Mouse (Mus musculus): ENCODE data around the gene Gm4707. TPM values are rescaled to one million over a fixed set of nuclear protein-coding genes. Genes with fewer than 3 reads are reported as not detected.

The Gm4707 gene
- 2.8 and 3.2 TPM in 2 replicates for polyA plus RNA-seq (2015; fragmentation: Nextera tagmentation; extraction: Ambion mirVana)

GRCm38 (mm10) chr17:71459818-71460217 lies at the start of gene Gm4707:
Gene Gm4707 (minus strand): TSS chr17:71459918.
- H3K4me2 ChIP-seq, result no peak within 1 kb of the TSS
- WGBS, result 100% methylated on average over 2 of the region's 2 CpGs

DNA sequence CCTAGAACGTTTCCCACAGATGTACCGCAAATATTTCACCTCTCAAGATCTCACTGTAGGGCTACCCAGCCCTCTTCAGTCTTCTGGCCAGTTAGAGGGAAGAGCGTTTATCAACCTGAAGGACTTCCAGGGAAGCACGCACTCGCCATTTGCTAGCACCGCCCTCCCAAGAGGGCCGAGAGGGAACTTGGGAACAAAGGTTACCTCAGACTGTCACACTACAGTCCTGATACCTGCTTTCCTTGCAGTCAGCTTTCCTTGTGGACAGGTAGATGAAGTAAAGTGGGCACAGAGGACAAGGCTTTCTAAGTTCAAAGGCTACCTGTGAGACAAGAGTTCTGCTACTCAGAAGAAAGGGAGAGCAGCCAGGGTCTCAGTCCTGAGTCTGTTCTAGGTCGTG lies 47.1 kb upstream of the Gm4707 start:
- no peak for ATAC-seq (replicated peaks)
- no peaks in the 10 kb centered on the region for H3K36me3 ChIP-seq (replicated peaks)
- H3K9me3 ChIP-seq, result no peaks in the 10 kb centered on the region
- no peaks in the 10 kb centered on the region for H3K4me1 ChIP-seq
- no peak overlapping the region for H3K4me2 ChIP-seq
- 90% methylated on average over 8 of the region's 8 CpGs for WGBS
- no peak overlapping the region for H3K9ac ChIP-seq
- no peak overlapping the region for H3K27ac ChIP-seq
- no peak overlapping the region for H3K4me3 ChIP-seq
- H3K27me3 ChIP-seq (replicated peaks), result no peaks in the 10 kb centered on the region

More at GRCm38 (mm10) chr17:71459818-71460217, at the start of gene Gm4707:
- peaks cover 14% of the 10 kb centered on the region; the same call in 1 of the 2 replicates for H3K36me3 ChIP-seq (replicated peaks)
- ATAC-seq (replicated peaks), result no peak
- H3K4me3 ChIP-seq, result no peak within 1 kb of the TSS
- no peaks in the 10 kb centered on the region for H3K4me1 ChIP-seq
- no peaks in the 10 kb centered on the region for H3K27me3 ChIP-seq (replicated peaks)
- H3K27ac ChIP-seq, result no peak within 1 kb of the TSS
- H3K9ac ChIP-seq, result no peak within 1 kb of the TSS
- H3K9me3 ChIP-seq, result no peaks in the 10 kb centered on the region

DNA sequence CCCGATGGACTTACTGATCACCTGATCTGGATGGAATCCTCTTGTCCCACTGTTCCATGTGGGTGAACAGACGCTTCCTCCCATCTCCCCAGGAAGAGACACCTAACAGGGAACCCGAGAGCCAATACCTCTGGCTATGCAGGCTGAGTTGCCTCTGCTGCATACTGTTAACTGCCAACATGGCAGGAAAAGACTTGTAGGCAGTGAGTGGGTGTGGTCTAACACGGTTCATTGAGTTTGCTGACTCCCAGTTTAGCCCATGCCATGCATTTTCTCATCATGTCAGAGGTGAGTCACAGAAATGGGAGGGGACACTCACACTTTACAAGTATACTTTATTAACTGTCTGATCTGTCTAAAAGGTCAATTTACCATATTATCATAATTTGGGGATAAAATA lies 36.1 kb upstream of the Gm4707 start:
- H3K27ac ChIP-seq, result no peak overlapping the region
- H3K36me3 ChIP-seq (replicated peaks), result no peaks in the 10 kb centered on the region
- no peak overlapping the region for H3K4me3 ChIP-seq
- no peaks in the 10 kb centered on the region for H3K27me3 ChIP-seq (replicated peaks)
- WGBS, result 92% methylated on average over 4 of the region's 4 CpGs
- H3K4me2 ChIP-seq, result no peak overlapping the region
- H3K9ac ChIP-seq, result no peak overlapping the region
- ATAC-seq (replicated peaks), result no peak
- no peaks in the 10 kb centered on the region for H3K4me1 ChIP-seq
- H3K9me3 ChIP-seq, result no peaks in the 10 kb centered on the region

GRCm38 (mm10) chr17:71491332-71491686 lies 31.6 kb upstream of the Gm4707 start:
- WGBS, result 83% methylated on average over 4 of the region's 4 CpGs
- ATAC-seq (replicated peaks), result no peak
- no peak overlapping the region for H3K9ac ChIP-seq

DNA sequence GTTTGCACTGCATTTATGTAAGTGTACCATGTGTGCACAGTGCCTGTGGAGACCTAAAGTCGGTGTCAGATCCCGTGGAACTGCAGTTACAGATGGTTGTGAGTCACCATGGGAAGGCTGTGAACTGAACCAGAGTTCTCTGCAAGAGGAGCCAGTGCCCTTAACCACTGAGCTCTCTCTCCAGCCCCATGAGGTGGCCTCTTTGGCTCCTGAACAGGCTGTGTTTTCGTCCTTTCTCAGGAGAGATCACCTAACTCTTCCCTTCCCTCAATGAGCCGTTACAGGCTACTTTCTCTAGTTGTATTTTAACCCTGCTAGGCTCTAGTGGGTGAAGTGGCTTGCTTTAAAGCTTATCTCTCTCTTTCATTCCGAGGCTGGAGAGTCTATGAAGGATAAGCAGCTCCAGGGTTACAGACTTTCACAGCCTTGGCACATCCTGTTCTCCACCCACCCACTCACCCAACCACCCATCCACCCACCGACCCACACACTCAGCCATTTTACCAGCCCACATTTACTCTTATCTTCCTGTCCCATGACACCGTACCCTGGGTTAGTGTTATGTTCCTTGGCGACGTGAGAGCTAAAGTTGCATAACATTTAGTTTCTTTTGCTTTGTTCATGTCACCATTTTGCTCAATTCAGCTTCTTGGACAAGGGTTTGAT lies 31.1 kb upstream of the Gm4707 start:
- H3K36me3 ChIP-seq (replicated peaks), result no peaks in the 10 kb centered on the region
- H3K4me2 ChIP-seq, result no peak overlapping the region
- WGBS, result 82% methylated on average over 9 of the region's 9 CpGs
- no peak for ATAC-seq (replicated peaks)
- H3K4me1 ChIP-seq, result no peaks in the 10 kb centered on the region
- H3K9me3 ChIP-seq, result no peaks in the 10 kb centered on the region
- no peak overlapping the region for H3K9ac ChIP-seq
- no peak overlapping the region for H3K27ac ChIP-seq
- no peaks in the 10 kb centered on the region for H3K27me3 ChIP-seq (replicated peaks)
- H3K4me3 ChIP-seq, result no peak overlapping the region

More at GRCm38 (mm10) chr17:71491332-71491686, 31.6 kb upstream of the Gm4707 start:
- Histone ChIP-seq H3K27ac (no peak overlapping the region), H3K27me3 (replicated peaks) (no peaks in the 10 kb centered on the region), H3K4me1 (no peaks in the 10 kb centered on the region), H3K9me3 (no peaks in the 10 kb centered on the region), H3K4me2 (no peak overlapping the region), H3K36me3 (replicated peaks) (no peaks in the 10 kb centered on the region), H3K4me3 (no peak overlapping the region)

GRCm38 (mm10) chr17:71489703-71490461 lies 30.2 kb upstream of the Gm4707 start:
- Histone ChIP-seq H3K4me1 (no peaks in the 10 kb centered on the region), H3K4me3 (no peak overlapping the region), H3K36me3 (replicated peaks) (no peaks in the 10 kb centered on the region), H3K9ac (no peak overlapping the region), H3K27me3 (replicated peaks) (no peaks in the 10 kb centered on the region), H3K4me2 (no peak overlapping the region), H3K9me3 (no peaks in the 10 kb centered on the region), H3K27ac (no peak overlapping the region)
- ATAC-seq (replicated peaks), result no peak
- WGBS, result 86% methylated on average over 9 of the region's 9 CpGs

GRCm38 (mm10) chr17:71486231-71486851 lies 26.6 kb upstream of the Gm4707 start:
- ATAC-seq (replicated peaks), result no peak
- no peaks in the 10 kb centered on the region for H3K36me3 ChIP-seq (replicated peaks)
- H3K27me3 ChIP-seq (replicated peaks), result no peaks in the 10 kb centered on the region
- 56% methylated on average over 8 of the region's 8 CpGs for WGBS
- no peak overlapping the region for H3K4me2 ChIP-seq
- no peak overlapping the region for H3K4me3 ChIP-seq
- H3K9me3 ChIP-seq, result no peaks in the 10 kb centered on the region
- no peak overlapping the region for H3K9ac ChIP-seq
- H3K4me1 ChIP-seq, result no peaks in the 10 kb centered on the region
- no peak overlapping the region for H3K27ac ChIP-seq

- no peak for ATAC-seq (replicated peaks)
- 71% methylated on average over 12 of the region's 12 CpGs for WGBS
- no peaks in the 10 kb centered on the region for H3K9me3 ChIP-seq
- H3K36me3 ChIP-seq (replicated peaks), result no peaks in the 10 kb centered on the region
- no peak overlapping the region for H3K27ac ChIP-seq
- no peaks in the 10 kb centered on the region for H3K4me1 ChIP-seq
- H3K27me3 ChIP-seq (replicated peaks), result no peaks in the 10 kb centered on the region
- H3K4me2 ChIP-seq, result no peak overlapping the region
- no peak overlapping the region for H3K4me3 ChIP-seq
- no peak overlapping the region for H3K9ac ChIP-seq
These were observed 26.1 kb upstream of the Gm4707 start for GRCm38 (mm10) chr17:71485791-71486230.

- H3K4me2 ChIP-seq, result no peak overlapping the region
- H3K27me3 ChIP-seq (replicated peaks), result no peaks in the 10 kb centered on the region
- no peak overlapping the region for H3K4me3 ChIP-seq
- no peaks in the 10 kb centered on the region for H3K9me3 ChIP-seq
- 96% methylated on average over 5 of the region's 5 CpGs for WGBS
- H3K4me1 ChIP-seq, result no peaks in the 10 kb centered on the region
- H3K9ac ChIP-seq, result no peak overlapping the region
- no peak for ATAC-seq (replicated peaks)
- H3K36me3 ChIP-seq (replicated peaks), result no peaks in the 10 kb centered on the region
- no peak overlapping the region for H3K27ac ChIP-seq
These were observed 25.0 kb upstream of the Gm4707 start for GRCm38 (mm10) chr17:71484711-71485110.

DNA sequence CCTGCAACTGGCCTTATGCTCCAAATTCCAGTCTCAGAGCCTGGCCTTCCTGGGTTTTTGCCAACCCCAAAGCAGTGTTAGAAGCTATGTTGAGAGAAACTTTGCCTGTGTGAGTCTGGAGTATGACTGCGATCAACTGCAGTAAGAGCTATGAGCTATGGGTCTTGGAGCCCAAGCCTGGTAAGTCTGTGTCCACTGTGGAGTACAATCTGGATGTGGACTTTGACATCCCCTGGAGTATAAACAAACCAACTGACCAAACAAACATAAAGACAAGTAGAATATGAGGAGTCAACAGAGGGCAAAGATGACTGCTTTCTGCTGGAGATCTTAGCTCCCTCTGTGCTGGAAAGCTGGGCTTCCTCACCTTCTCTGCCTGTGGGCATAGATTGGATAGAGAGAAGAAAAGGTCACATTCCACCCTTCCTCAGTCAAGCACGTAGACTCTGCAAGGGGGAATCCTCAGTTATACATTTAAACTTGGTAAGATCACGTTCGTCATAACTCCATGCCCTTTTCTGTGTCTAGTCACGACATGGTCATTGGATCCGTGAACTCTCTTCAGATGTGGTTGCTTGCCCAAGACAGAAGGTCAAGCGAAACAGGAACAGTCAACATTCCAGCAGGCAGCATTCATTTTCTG lies 23.8 kb upstream of the Gm4707 start:
- WGBS, result 86% methylated on average over 7 of the region's 7 CpGs
- no peaks in the 10 kb centered on the region for H3K9me3 ChIP-seq
- no peaks in the 10 kb centered on the region for H3K4me1 ChIP-seq
- no peak overlapping the region for H3K4me3 ChIP-seq
- ATAC-seq (replicated peaks), result no peak
- H3K27me3 ChIP-seq (replicated peaks), result no peaks in the 10 kb centered on the region
- H3K36me3 ChIP-seq (replicated peaks), result no peaks in the 10 kb centered on the region
- H3K4me2 ChIP-seq, result no peak overlapping the region
- H3K27ac ChIP-seq, result no peak overlapping the region
- no peak overlapping the region for H3K9ac ChIP-seq

- Histone ChIP-seq H3K4me3 (no peak overlapping the region), H3K27me3 (replicated peaks) (no peaks in the 10 kb centered on the region), H3K4me2 (no peak overlapping the region), H3K27ac (no peak overlapping the region), H3K4me1 (peaks cover 6% of the 10 kb centered on the region), H3K9ac (no peak overlapping the region), H3K9me3 (no peaks in the 10 kb centered on the region), H3K36me3 (replicated peaks) (no peaks in the 10 kb centered on the region)
- 72% methylated on average over 5 of the region's 5 CpGs for WGBS
- no peak for ATAC-seq (replicated peaks)
These were observed 19.7 kb upstream of the Gm4707 start for GRCm38 (mm10) chr17:71479381-71479901.

GRCm38 (mm10) chr17:71477481-71477880 lies 17.8 kb upstream of the Gm4707 start:
- Histone ChIP-seq H3K9me3 (no peaks in the 10 kb centered on the region), H3K4me3 (no peak overlapping the region), H3K27me3 (replicated peaks) (no peaks in the 10 kb centered on the region), H3K27ac (no peak overlapping the region), H3K36me3 (replicated peaks) (no peaks in the 10 kb centered on the region), H3K4me1 (peaks cover 22% of the 10 kb centered on the region), H3K9ac (no peak overlapping the region), H3K4me2 (no peak overlapping the region)
- 96% methylated on average over 8 of the region's 8 CpGs for WGBS
- no peak for ATAC-seq (replicated peaks)

Measured in midbrain, embryonic 15.5 days (tissue).